Mouse (Mus musculus) midbrain, embryonic 12.5 days (tissue): ENCODE data around the gene Creld2. TPM values are rescaled to one million over a fixed set of nuclear protein-coding genes. Genes with fewer than 3 reads are reported as not detected.
A peak's percentile ranks its signal among the peaks of the same experiment; 100 is the strongest.

Experiments
- ATAC-seq: fragments of 200-750 bp; cut with Nextera tagmentation; 2 replicates; pipeline ENCODE4 v1.8.0; 2017; ENCODE audit warnings: low read depth, moderate TSS enrichment, moderate library complexity; ENCODE audit not compliant: low FRiP score
- H3K27ac ChIP-seq: fragments of 300-500 bp; sonication (generic); replicated peaks from 2 replicates; pipeline ENCODE4 v1.5.1; 2016; ENCODE audit warnings: mild to moderate bottlenecking
- H3K27me3 ChIP-seq: fragments of 300-500 bp; sonication (generic); 2 replicates; pipeline ENCODE4 v1.6.1; 2016; ENCODE audit warnings: mild to moderate bottlenecking
- H3K36me3 ChIP-seq: fragments of 300-500 bp; sonication (generic); 2 replicates; pipeline ENCODE4 v1.6.1; 2016
- H3K4me1 ChIP-seq: fragments of 300-500 bp; sonication (generic); 2 replicates; pipeline ENCODE4 v1.6.1; 2016
- H3K4me2 ChIP-seq: fragments of 300-500 bp; sonication (generic); replicated peaks from 2 replicates; pipeline ENCODE4 v1.6.1; 2016; ENCODE audit warnings: mild to moderate bottlenecking, moderate library complexity
- H3K4me3 ChIP-seq: fragments of 300-500 bp; sonication (generic); 2 replicates; pipeline ENCODE4 v1.5.1; 2016; ENCODE audit warnings: mild to moderate bottlenecking
- H3K9ac ChIP-seq: fragments of 300-500 bp; sonication (generic); replicated peaks from 2 replicates; pipeline ENCODE4 v1.6.1; 2016; ENCODE audit warnings: mild to moderate bottlenecking, moderate library complexity
- H3K9me3 ChIP-seq: fragments of 300-500 bp; sonication (generic); 2 replicates; pipeline ENCODE4 v1.6.1; 2016; ENCODE audit warnings: mild to moderate bottlenecking
- WGBS: fragments of 180-500 bp; shearing (Covaris S2); methylation state at CpG from one replicate; pipeline ENCODE4 v1.1.7; 2016; 5-methylcytosine and 5-hydroxymethylcytosine counted together
- polyA plus RNA-seq: library from polyadenylated mRNA; unstranded; fragments of >200 nt; fragmentation: Nextera tagmentation; extraction: Ambion mirVana; gene quantifications from 2 replicates; pipeline ENCODE4 v1.2.1, GENCODE M21; 2016

Creld2 gene
- polyA plus RNA-seq, 1 experiment from 2014 or later, result 58.8 TPM

- H3K9me3 ChIP-seq, result no peaks in the 10 kb centered on the region
- H3K27ac ChIP-seq, result no peak overlapping the region
- H3K4me2 ChIP-seq, result peak overlapping the region; percentile 96; the same call in 1 of the 2 replicates
- H3K27me3 ChIP-seq, result peaks cover 10% of the 10 kb centered on the region
- H3K4me3 ChIP-seq, result peak overlapping the region; percentile 86; the same call in 1 of the 2 replicates
- no peak overlapping the region for H3K9ac ChIP-seq
- no peak for ATAC-seq
- peaks cover 26% of the 10 kb centered on the region for H3K36me3 ChIP-seq
- WGBS, result 93% methylated on average over 14 of the region's 14 CpGs
- H3K4me1 ChIP-seq, result peaks cover 28% of the 10 kb centered on the region
Observed at GRCm38 (mm10) chr15:88865061-88865460, 45.6 kb downstream of the Creld2 start.

GRCm38 (mm10) chr15:88865888-88866695, 46.6 kb downstream of the Creld2 start:
- Histone ChIP-seq H3K4me3 (no peak overlapping the region), H3K36me3 (peaks cover 26% of the 10 kb centered on the region), H3K4me2 (no peak overlapping the region), H3K9ac (no peak overlapping the region), H3K27me3 (peaks cover 2% of the 10 kb centered on the region; the same call in 1 of the 2 replicates), H3K9me3 (no peaks in the 10 kb centered on the region), H3K27ac (no peak overlapping the region), H3K4me1 (peaks cover 28% of the 10 kb centered on the region)
- no peak for ATAC-seq
- 92% methylated on average over 4 of the region's 4 CpGs for WGBS

DNA sequence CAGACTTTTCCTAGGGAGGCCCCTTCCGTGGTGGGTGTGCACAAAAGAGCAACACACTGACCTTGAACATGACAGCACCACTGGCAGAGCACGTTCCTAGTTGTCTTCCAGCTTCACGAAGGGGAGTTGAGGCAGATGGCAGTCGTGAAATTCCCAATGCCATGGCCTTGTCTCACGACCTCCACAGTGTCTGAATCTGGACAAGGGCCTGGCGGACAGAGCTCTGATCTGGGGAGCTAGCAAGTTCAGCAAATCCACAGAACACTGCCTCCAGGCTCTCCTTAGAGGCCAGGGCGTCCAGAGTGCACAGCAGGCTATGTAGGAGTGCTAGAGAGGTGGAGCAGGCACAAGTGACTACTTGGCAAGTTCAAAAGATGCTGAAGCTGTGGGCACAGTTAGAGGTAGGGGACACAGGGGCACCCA, 47.5 kb downstream of the Creld2 start:
- H3K4me1 ChIP-seq, result peaks cover 22% of the 10 kb centered on the region
- no peak overlapping the region for H3K27ac ChIP-seq
- ATAC-seq, result no peak
- H3K36me3 ChIP-seq, result peaks cover 26% of the 10 kb centered on the region
- H3K27me3 ChIP-seq, result no peaks in the 10 kb centered on the region
- no peak overlapping the region for H3K9ac ChIP-seq
- no peak overlapping the region for H3K4me3 ChIP-seq
- 61% methylated on average over 7 of the region's 7 CpGs for WGBS
- no peak overlapping the region for H3K4me2 ChIP-seq
- H3K9me3 ChIP-seq, result no peaks in the 10 kb centered on the region

- whole genome bisulfite sequencing, result 45% methylated on average over 5 of the region's 5 CpGs
- Histone ChIP-seq H3K9me3 (no peaks in the 10 kb centered on the region), H3K27ac (no peak overlapping the region)
Observed at GRCm38 (mm10) chr15:88867368-88868023, 48.0 kb downstream of the Creld2 start.

DNA sequence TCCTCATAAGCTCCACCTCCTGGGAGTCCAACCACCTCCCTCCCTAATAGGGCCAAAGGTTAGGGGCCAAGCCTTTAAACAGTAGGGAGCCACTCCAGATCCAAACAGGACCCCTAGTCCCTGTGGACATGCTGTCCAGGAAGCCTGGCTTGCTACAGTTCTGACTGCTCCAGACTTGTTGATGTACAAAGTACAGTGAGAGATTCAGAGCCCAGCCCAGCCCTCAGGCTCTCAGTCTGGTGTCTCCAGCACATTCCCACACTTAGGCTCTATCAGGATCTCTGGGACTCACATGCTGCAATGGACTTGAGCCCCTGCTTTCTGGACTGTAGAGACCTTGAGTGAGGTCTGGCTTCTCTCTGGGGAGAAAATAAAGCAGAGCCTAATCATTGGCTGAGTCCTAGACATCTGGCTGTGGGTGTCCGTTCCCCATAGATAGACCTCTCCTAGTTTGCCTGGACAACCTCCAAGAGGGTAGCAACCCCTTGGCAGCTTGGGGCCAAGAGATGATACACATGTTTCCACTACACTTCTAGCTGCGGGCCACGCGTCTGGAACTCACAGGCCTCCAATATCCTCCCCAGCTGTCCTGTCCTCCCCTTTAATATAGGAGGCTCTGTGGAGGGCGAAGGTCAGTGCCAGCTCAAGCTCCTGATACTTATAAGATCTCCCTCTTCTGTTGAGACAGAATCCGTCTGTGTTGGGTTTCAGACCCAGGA, 48.7 kb downstream of the Creld2 start:
- ATAC-seq, result no peak
- no peak overlapping the region for H3K4me3 ChIP-seq
- 90% methylated on average over 6 of the region's 6 CpGs for WGBS
- no peak overlapping the region for H3K9ac ChIP-seq
- H3K4me1 ChIP-seq, result peaks cover 17% of the 10 kb centered on the region
- H3K27me3 ChIP-seq, result no peaks in the 10 kb centered on the region
- H3K9me3 ChIP-seq, result no peaks in the 10 kb centered on the region
- no peak overlapping the region for H3K4me2 ChIP-seq
- H3K36me3 ChIP-seq, result peaks cover 26% of the 10 kb centered on the region
- H3K27ac ChIP-seq, result no peak overlapping the region

More at GRCm38 (mm10) chr15:88867368-88868023, 48.0 kb downstream of the Creld2 start:
- H3K9ac ChIP-seq, result no peak overlapping the region
- peaks cover 26% of the 10 kb centered on the region for H3K36me3 ChIP-seq
- no peak overlapping the region for H3K4me2 ChIP-seq
- ATAC-seq, result no peak
- H3K4me1 ChIP-seq, result peaks cover 22% of the 10 kb centered on the region
- no peak overlapping the region for H3K4me3 ChIP-seq
- H3K27me3 ChIP-seq, result no peaks in the 10 kb centered on the region

DNA sequence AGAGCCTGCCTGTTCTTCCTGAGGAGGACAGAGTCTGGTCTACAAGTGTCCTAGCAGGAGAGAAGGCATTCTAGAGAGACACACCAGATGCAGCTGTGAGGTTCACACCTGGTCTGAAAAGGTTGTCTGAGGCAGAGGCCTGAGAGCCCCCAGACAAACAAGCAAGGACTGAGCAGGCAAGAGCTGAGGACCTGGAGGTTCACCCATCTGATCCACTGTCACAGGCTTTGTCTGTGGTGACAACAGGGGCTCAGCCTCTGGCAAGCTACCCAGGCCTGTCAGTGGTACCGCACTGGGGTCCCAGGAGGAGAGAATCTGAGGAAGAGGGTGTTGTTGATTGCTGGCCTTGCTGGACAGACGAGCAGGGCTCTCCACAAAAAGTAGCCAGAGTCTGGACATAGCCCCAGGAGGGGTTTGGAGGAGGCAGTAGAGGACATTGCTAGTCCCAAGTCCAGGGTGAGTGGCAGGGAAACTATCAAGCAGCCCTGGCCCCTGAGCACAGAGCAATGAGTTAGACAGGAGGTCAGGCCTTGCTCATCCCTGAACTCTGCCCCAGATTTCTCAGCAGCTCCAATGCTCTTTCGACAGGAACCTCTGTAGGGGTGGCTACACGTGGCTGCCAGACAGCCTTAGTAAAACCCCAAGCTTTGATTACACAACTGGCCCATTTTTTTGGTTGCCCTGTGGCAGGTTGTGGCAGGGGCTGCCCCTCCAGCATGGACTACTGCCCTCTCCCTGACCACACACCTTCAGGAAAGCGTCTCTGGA, 51.2 kb downstream of the Creld2 start:
- Histone ChIP-seq H3K27me3 (peaks cover 15% of the 10 kb centered on the region), H3K4me3 (no peak overlapping the region), H3K4me2 (no peak overlapping the region), H3K9ac (no peak overlapping the region), H3K36me3 (peaks cover 12% of the 10 kb centered on the region; the same call in 1 of the 2 replicates), H3K9me3 (no peaks in the 10 kb centered on the region), H3K4me1 (no peaks in the 10 kb centered on the region), H3K27ac (no peak overlapping the region)
- 82% methylated on average over 5 of the region's 5 CpGs for WGBS
- no peak for ATAC-seq

GRCm38 (mm10) chr15:88874061-88874460, 54.6 kb downstream of the Creld2 start:
- Histone ChIP-seq H3K27ac (no peak overlapping the region), H3K9ac (no peak overlapping the region), H3K4me1 (0 out of 2 replicates have a peak, but pooled peaks cover 4% of the 10 kb centered on the region), H3K4me3 (no peak overlapping the region), H3K36me3 (no peaks in the 10 kb centered on the region), H3K27me3 (peaks cover 22% of the 10 kb centered on the region), H3K4me2 (no peak overlapping the region), H3K9me3 (no peaks in the 10 kb centered on the region)
- 84% methylated on average over 3 of the region's 3 CpGs for WGBS
- no peak for ATAC-seq

GRCm38 (mm10) chr15:88874477-88874876, 55.0 kb downstream of the Creld2 start:
- Histone ChIP-seq H3K36me3 (no peaks in the 10 kb centered on the region), H3K9me3 (no peaks in the 10 kb centered on the region), H3K27me3 (peaks cover 22% of the 10 kb centered on the region), H3K9ac (no peak overlapping the region), H3K4me2 (no peak overlapping the region), H3K4me3 (no peak overlapping the region), H3K27ac (no peak overlapping the region), H3K4me1 (0 out of 2 replicates have a peak, but pooled peaks cover 4% of the 10 kb centered on the region)
- WGBS, result 90% methylated on average over 6 of the region's 6 CpGs
- no peak for ATAC-seq

GRCm38 (mm10) chr15:88875625-88876081, 56.2 kb downstream of the Creld2 start:
- 0 out of 2 replicates have a peak overlapping the region, but pooled peaks have one; percentile 41 for H3K4me2 ChIP-seq
- H3K9ac ChIP-seq, result no peak overlapping the region; the same call in 1 of the 2 replicates
- H3K4me3 ChIP-seq, result no peak overlapping the region
- H3K36me3 ChIP-seq, result no peaks in the 10 kb centered on the region
- no peak overlapping the region for H3K27ac ChIP-seq
- H3K4me1 ChIP-seq, result 0 out of 2 replicates have a peak, but pooled peaks cover 4% of the 10 kb centered on the region
- 35% methylated on average over 10 of the region's 10 CpGs for WGBS
- no peaks in the 10 kb centered on the region for H3K9me3 ChIP-seq
- peaks cover 22% of the 10 kb centered on the region for H3K27me3 ChIP-seq
- ATAC-seq, result no peak
